Mouse (Mus musculus) E14TG2a.4 (cell line): Measurements from ENCODE around the gene Hnrnpa3.

ENCODE experiments used
- CTCF ChIP-seq: conservative IDR thresholded peaks from 2 replicates; pipeline ENCODE4 v1.5.1; 2014; ENCODE audit warnings: low read length
- NANOG ChIP-seq: IDR thresholded peaks from 2 replicates; pipeline ENCODE4 v1.6.1; 2014; ENCODE audit warnings: borderline replicate concordance, low read length, mixed read lengths
- POU5F1 ChIP-seq: IDR thresholded peaks from 2 replicates; pipeline ENCODE4 v1.6.1; 2014; ENCODE audit warnings: low read length, borderline replicate concordance

DNA sequence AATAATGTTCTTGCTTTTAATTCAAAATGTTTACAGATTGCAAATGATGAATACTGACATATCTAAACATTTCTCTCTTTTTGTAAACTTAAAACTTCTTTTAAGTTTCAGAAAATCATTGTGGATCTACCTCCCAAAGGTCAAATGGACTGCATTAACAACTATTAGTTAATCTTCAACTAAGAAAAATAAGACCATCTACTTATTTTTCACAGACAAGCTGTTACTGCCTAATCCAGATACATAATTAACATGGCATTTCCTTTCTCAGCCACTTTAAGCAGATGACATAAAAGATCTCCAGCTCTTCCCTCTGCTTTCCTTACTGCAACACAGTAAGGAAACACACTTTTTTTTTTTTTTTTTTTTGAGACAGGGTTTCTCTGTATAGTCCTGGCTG, 21.7 kb upstream of the Hnrnpa3 start:
- TF ChIP-seq POU5F1 (no peak), CTCF (no peak), NANOG (no peak)
